Mouse (Mus musculus) forebrain, embryonic 14.5 days (tissue): ENCODE data around the gene Pxylp1. TPM values are rescaled to one million over a fixed set of nuclear protein-coding genes. Genes with fewer than 3 reads are reported as not detected.

Experiments used
- ATAC-seq: fragments of 200-750 bp; cut with Nextera tagmentation; 2 replicates; pipeline ENCODE4 v1.8.0; 2017; ENCODE audit warnings: mild to moderate bottlenecking, moderate library complexity
- DNase-seq: peaks from one replicate; pipeline ENCODE4 v3.0.0-alpha.2; 2015; ENCODE audit warnings: low spot score
- H3K27ac ChIP-seq: fragments of 300-500 bp; sonication (generic); 2 replicates; pipeline ENCODE4 v1.5.1; 2014; ENCODE audit warnings: low read depth, mild to moderate bottlenecking, control low read depth, low read length, moderate library complexity
- H3K27me3 ChIP-seq: fragments of 300-500 bp; sonication (generic); replicated peaks from 2 replicates; pipeline ENCODE4 v1.6.1; 2014; ENCODE audit warnings: low read length, control low read depth, mixed read lengths; ENCODE audit not compliant: control insufficient read depth, insufficient read depth
- H3K36me3 ChIP-seq: fragments of 300-500 bp; sonication (generic); 2 replicates; pipeline ENCODE4 v1.6.1; 2014; ENCODE audit warnings: low read length, control low read depth; ENCODE audit not compliant: control insufficient read depth, insufficient read depth
- H3K4me1 ChIP-seq: fragments of 300-500 bp; sonication (generic); 2 replicates; pipeline ENCODE4 v1.6.1; 2014; ENCODE audit warnings: antibody characterized with exemption, low read length, control low read depth; ENCODE audit not compliant: control insufficient read depth, insufficient read depth
- H3K4me2 ChIP-seq: fragments of 300-500 bp; sonication (generic); 2 replicates; pipeline ENCODE4 v1.6.1; 2014; ENCODE audit warnings: mild to moderate bottlenecking, control low read depth, low read length
- H3K4me3 ChIP-seq: fragments of 300-500 bp; sonication (generic); 2 replicates; pipeline ENCODE4 v1.5.1; 2014; ENCODE audit warnings: low read depth, low read length, control low read depth
- H3K9ac ChIP-seq: fragments of 300-500 bp; sonication (generic); 2 replicates; pipeline ENCODE4 v1.6.1; 2014; ENCODE audit warnings: mild to moderate bottlenecking, low read length, control low read depth, moderate library complexity
- H3K9me3 ChIP-seq: fragments of 300-500 bp; sonication (generic); replicated peaks from 2 replicates; pipeline ENCODE4 v1.6.1; 2016; ENCODE audit warnings: low read length, control low read depth, mixed read lengths; ENCODE audit not compliant: control insufficient read depth
- WGBS: fragments of 180-500 bp; shearing (Covaris S2); extraction: QIAGEN DNeasy Blood & Tissue Kit; methylation state at CpG from one replicate; pipeline ENCODE4 v1.1.7; 2014; 5-methylcytosine and 5-hydroxymethylcytosine counted together
- polyA plus RNA-seq: library from polyadenylated mRNA; unstranded; fragments of >200 nt; fragmentation: Nextera tagmentation; extraction: Ambion mirVana; gene quantifications from 2 replicates; pipeline ENCODE4 v1.2.1, GENCODE M21; 2014

Pxylp1 gene
- polyA plus RNA-seq, 1 experiment from 2014 or later = 45.4 TPM

DNA sequence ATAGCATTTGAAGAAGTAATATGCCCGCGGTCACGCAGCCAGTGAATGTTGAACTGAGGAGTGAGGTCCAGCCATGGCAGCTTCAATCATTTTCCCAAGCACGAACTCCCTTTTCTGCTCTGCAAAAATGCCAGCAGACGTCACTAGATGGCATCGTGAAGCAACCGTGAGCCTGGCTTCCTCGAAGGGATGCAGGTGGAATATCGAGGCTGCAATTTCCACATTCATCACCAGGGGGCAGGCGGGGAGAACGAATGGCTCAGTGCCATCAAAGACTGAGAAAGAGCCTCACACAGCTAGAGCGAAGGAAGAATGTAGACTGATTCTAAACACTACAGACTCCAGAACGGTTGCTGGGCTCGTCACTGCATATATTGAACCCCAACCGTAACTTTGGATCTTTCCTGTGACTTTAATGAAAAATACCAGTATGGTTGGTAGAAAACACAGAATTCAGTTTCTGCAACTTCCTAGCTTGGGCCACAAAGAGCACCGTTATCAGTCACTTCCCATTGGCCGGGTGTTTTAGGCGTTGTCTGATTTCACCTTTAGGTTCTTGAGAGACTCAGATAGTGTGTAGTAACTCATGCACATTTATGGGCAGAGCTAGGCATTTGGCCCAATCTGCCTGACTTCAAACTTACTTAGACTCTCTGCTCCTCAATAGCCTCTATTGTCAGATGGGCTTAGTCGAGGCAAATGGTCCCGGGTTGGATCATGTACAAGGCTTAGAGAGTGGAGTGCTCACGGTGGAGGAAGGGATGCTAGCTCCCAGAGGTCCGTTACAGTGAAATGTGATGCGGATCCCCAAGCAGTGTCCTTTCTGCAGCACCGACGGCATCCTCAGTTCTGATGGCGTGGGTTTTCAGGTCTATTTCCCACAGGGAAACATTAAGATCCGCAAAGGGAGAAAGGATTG, 24.4 kb upstream of the Pxylp1 start:
- 38% methylated on average over 27 of the region's 27 CpGs for WGBS
- Histone ChIP-seq H3K4me2 (no peak overlapping the region), H3K4me1 (no peaks in the 10 kb centered on the region), H3K36me3 (no peaks in the 10 kb centered on the region), H3K9ac (no peak overlapping the region), H3K27me3 (no peaks in the 10 kb centered on the region), H3K27ac (no peak overlapping the region), H3K9me3 (no peaks in the 10 kb centered on the region), H3K4me3 (no peak overlapping the region)
- ATAC-seq (peak; percentile 94), DNase-seq (peak; percentile 97)

DNA sequence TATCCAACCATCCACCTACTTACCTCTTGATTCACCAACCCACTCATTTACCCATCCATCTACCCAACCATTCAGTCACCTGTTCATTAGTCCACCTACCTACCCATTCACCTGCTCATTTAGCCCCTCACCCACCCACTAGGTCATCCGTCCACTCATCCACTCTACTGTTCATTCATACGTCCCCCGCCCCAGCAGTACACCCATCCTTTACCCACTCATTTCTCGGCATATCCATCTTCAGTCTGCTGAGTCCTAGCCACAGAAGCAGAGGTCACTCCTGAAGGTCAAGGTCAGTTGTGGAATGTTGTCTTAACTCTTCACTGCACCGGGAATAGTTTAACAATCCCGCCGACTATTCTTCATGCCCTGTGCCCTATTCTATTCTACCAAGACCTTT, 23.6 kb upstream of the Pxylp1 start:
- Histone ChIP-seq H3K9ac (no peak overlapping the region), H3K36me3 (no peaks in the 10 kb centered on the region), H3K27me3 (no peaks in the 10 kb centered on the region), H3K4me2 (no peak overlapping the region), H3K4me3 (no peak overlapping the region), H3K9me3 (no peaks in the 10 kb centered on the region), H3K4me1 (no peaks in the 10 kb centered on the region), H3K27ac (no peak overlapping the region)
- ATAC-seq (peak; percentile 42), DNase-seq (no peak)
- WGBS = 75% methylated on average over 7 of the region's 7 CpGs

DNA sequence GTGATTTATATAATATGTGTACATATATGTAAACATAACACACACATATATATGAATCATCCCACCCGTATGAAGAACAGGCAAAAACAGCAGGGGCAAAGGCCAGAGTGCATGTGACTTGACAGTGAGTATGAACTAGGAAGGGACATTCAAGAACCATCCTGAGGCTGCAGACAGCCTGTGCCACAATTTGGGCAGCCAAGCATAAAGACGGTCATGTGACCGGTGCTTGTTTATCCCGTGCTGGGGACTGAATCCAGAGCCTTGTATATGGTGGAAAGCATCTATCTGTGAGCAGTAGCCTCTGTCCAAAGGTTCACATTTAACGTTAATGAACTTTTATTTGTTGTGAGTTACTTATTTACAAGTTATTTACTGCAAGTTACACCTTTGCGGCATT, 22.4 kb upstream of the Pxylp1 start:
- Histone ChIP-seq H3K4me1 (no peaks in the 10 kb centered on the region), H3K4me3 (no peak overlapping the region), H3K27ac (no peak overlapping the region), H3K9ac (no peak overlapping the region), H3K27me3 (no peaks in the 10 kb centered on the region), H3K9me3 (no peaks in the 10 kb centered on the region), H3K36me3 (no peaks in the 10 kb centered on the region), H3K4me2 (no peak overlapping the region)
- ATAC-seq (no peak), DNase-seq (no peak)
- 76% methylated on average over 6 of the region's 6 CpGs for WGBS

DNA sequence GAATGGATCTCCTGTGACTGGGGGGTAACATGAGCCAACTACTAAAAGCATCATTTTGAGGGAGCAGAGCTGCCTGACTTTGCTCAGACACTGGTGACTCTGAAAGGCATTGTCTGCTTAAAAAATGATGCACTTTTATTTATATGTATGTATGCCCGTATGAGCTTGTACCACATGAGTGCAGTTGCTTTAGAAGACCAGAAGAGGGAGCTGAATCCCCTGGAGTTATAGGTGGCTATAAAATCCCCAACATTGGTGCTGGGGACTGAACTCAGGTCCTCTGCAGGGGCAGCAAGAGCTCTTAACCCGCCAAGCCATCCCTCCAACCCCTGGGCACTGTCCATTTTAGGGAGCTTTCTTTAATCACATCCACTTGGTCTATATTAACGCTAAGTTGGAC, 21.5 kb upstream of the Pxylp1 start:
- Histone ChIP-seq H3K9ac (no peak overlapping the region), H3K27me3 (no peaks in the 10 kb centered on the region), H3K9me3 (no peaks in the 10 kb centered on the region), H3K4me1 (no peaks in the 10 kb centered on the region), H3K4me3 (no peak overlapping the region), H3K36me3 (no peaks in the 10 kb centered on the region), H3K27ac (no peak overlapping the region), H3K4me2 (no peak overlapping the region)
- WGBS = 90% methylated on average over 3 of the region's 3 CpGs
- no peak for DNase-seq
- no peak for ATAC-seq

DNA sequence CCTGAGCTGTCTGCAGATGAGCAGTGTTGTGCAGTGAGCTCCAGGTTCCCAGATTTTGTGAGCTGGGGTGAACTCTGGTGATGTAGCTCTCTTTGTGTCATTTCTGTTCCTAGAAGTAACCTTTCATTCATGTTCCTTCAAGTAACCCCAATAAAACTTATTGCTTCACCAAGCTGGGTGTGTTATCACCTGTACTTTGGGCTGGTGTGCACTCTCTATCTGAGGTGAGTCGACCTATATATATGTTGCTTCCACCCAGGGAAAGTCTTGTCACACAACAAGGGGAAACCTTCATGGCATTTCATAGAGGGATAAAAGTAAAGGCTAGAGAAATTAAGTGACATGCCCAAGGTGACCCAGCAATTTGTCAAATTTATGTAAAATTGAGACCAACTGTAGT, 17.0 kb upstream of the Pxylp1 start:
- H3K4me3 ChIP-seq = no peak overlapping the region
- no peaks in the 10 kb centered on the region for H3K9me3 ChIP-seq
- H3K27me3 ChIP-seq = no peaks in the 10 kb centered on the region
- no peak overlapping the region for H3K27ac ChIP-seq
- WGBS = 88% methylated on average over 1 of the region's 1 CpGs
- no peak overlapping the region for H3K9ac ChIP-seq
- H3K4me2 ChIP-seq = no peak overlapping the region
- ATAC-seq (no peak), DNase-seq (no peak)
- H3K4me1 ChIP-seq = no peaks in the 10 kb centered on the region
- no peaks in the 10 kb centered on the region for H3K36me3 ChIP-seq

DNA sequence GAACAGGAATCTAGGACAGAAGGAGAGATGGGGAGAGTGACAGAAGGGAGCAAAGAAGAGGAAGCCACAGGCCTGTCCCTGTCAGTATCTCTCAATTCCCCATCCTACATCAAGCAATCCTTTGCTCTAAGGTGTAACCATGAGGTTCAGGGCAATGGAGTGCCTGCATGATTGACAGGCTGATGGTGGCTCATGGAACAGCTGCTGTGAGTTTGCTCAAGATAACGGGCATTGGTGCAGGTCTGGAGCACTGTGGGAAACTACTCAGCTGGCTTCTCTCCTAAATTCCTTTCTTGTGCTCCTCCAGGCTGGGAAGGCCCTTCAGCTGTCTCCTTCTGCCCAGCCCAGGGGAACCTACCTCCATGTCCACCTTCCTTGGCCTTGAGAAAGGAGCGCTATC, 16.3 kb upstream of the Pxylp1 start:
- Histone ChIP-seq H3K9ac (no peak overlapping the region), H3K36me3 (no peaks in the 10 kb centered on the region), H3K27ac (no peak overlapping the region), H3K4me1 (no peaks in the 10 kb centered on the region), H3K27me3 (no peaks in the 10 kb centered on the region), H3K4me2 (no peak overlapping the region), H3K4me3 (no peak overlapping the region), H3K9me3 (no peaks in the 10 kb centered on the region)
- no peak for ATAC-seq
- no peak for DNase-seq
- WGBS = 68% methylated on average over 2 of the region's 2 CpGs

DNA sequence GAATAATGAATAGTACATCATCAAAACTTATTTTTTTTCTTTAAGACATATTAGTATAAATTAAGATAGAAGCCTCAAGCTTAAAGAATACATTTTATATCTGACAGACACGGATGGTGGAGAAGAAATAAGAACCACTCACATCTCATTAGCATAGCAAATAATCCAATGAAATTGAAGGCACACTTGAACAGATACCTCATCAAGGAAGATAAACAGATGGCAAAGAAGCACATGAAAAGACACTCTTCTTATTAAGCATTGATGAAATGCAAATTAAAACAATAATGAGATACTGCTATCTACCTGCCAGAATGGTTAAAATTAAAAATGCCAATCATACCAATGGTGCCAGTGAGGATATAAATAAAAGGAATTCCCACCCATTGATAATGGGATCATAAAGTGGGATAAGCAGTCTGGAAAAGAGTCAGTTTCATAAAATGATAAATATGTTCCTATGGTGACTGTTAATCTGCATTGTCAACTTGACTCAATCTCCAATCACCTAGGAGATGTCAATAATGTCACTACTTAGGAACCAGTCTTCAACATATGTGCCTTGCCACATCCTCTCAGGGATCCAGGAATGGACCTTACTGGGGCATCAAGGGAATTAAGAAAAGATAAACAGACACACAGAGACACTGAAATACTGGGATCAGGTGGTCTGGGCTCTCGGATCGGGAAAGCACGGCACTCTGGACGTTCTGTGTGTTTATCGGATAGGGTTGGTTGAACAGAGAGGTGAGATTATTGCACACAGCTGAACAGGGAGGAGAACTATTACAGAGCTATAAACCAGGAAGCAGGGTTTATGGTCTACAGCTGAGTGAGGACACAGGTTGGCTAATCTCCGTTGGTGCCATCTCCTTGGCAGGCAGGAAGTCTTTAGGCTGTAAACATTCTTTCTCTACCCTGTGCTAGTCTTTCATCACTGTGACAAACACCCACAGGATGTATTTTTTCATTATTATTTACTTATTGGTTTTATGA, 12.2 kb upstream of the Pxylp1 start:
- no peak overlapping the region for H3K9ac ChIP-seq
- 79% methylated on average over 7 of the region's 7 CpGs for WGBS
- no peak overlapping the region for H3K4me3 ChIP-seq
- peak overlapping the region; percentile 62; the same call in 1 of the 2 replicates for H3K27ac ChIP-seq
- H3K36me3 ChIP-seq = no peaks in the 10 kb centered on the region
- H3K4me1 ChIP-seq = no peaks in the 10 kb centered on the region
- no peaks in the 10 kb centered on the region for H3K27me3 ChIP-seq
- ATAC-seq (peak; percentile 75), DNase-seq (peak; percentile 56)
- no peak overlapping the region for H3K4me2 ChIP-seq
- H3K9me3 ChIP-seq = no peaks in the 10 kb centered on the region

DNA sequence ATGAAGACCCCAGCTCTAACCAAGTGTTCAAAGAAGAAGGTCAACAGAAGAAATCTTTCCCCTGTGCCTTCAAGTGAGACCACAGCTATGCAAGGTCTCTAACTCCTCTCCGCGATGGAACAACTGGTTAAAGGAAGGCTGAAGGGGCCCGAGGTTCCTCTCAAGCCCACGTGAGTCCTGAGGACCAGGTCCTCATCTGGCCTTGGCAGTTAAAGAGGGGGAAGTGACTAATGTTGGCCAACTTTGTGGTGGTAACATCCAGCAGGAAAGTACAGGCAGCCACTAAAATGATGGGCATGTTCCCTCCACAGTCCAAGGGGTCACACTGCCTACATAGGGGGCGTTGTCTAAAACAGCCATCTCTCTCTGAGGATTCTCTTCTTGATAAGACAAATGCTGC, 7.2 kb upstream of the Pxylp1 start:
- 89% methylated on average over 5 of the region's 5 CpGs for WGBS
- Histone ChIP-seq H3K4me2 (no peak overlapping the region), H3K4me1 (no peaks in the 10 kb centered on the region), H3K36me3 (no peaks in the 10 kb centered on the region), H3K27ac (no peak overlapping the region), H3K9ac (no peak overlapping the region), H3K4me3 (no peak overlapping the region), H3K9me3 (no peaks in the 10 kb centered on the region), H3K27me3 (no peaks in the 10 kb centered on the region)
- ATAC-seq (no peak), DNase-seq (no peak)
